Mouse (Mus musculus) spleen, adult 2 months (tissue): Measurements from ENCODE around the gene Sos1.

Experiments used
- CTCF ChIP-seq: fragments of 200-500 bp; IDR thresholded peaks from 2 replicates; pipeline ENCODE4 v1.5.1; 2011; ENCODE audit warnings: mild to moderate bottlenecking, inconsistent platforms; ENCODE audit not compliant: insufficient read depth, insufficient read length, insufficient replicate concordance; ENCODE audit errors: extremely low read depth
- POLR2A ChIP-seq: fragments of 200-500 bp; IDR thresholded peaks from 2 replicates; pipeline ENCODE4 v1.6.1; 2011; ENCODE audit warnings: low read depth, low read length, inconsistent platforms

DNA sequence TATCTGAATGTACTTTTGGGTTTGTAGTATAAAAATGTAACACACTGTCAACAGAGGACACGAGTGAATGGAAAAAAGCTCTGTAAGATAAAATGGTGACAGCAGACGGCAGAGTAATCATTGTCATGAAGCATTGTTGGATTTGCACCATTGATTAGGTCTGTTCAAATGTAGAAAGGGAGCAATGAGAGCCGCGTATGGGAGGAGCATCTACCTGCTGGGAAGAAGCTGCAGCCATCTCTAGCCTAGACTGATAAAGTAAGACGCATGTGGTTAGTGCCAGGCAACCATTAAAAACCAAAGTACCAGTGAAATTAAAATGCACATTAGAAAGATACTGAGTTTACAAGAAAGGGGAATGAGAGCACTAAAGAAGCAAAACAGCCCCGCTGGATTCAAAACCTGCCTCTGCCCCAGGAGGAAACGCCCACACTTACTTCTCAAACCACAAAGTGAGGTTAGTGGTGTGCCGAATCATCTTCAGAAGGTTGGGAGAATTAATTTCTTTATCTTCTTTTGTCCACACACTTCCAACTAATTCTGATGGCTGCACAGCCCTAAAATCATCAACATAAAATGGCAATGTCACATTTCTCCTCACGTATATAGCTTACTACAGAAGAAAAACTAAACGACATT, 61.6 kb downstream of the Sos1 start:
- TF ChIP-seq POLR2A: no peak
- no peak for TF ChIP-seq CTCF
